Mouse (Mus musculus) inflammation-experienced regulatory T-cells (primary cell): ENCODE data around the gene Cadm1. TPM values are rescaled to one million over a fixed set of nuclear protein-coding genes. Genes with fewer than 3 reads are reported as not detected.

Experiments
- polyA plus RNA-seq, 2 experiments: library from polyadenylated mRNA; unstranded; fragments of 100-300 nt; shearing (Covaris generic); gene quantifications; one replicate each; pipeline ENCODE4 v1.2.1; 2017

Gene Cadm1
- polyA plus RNA-seq: 1 to 10 TPM in 1 of 2 experiments, under 1 TPM in 1; 0.71 to 5.5 TPM

GRCm38 (mm10) chr9:47529602-47530450, at the start of gene Cadm1:
Cadm1 (plus strand) TSS chr9:47530173.

